Mouse (Mus musculus) layer of hippocampus, adult 8-10 months (tissue): ENCODE data around the gene Sp1. TPM values are rescaled to one million over a fixed set of nuclear protein-coding genes. Genes with fewer than 3 reads are reported as not detected.

ENCODE experiments used
- DNase-seq, 2 experiments: peaks; one replicate each; pipeline ENCODE4 v3.0.0; 2022; ENCODE audit warnings: low spot score in 2 of 2
- total RNA-seq, 4 experiments: library from RNA; stranded (reverse); gene quantifications; 2 replicates each; pipeline ENCODE4 v1.2.4; 2022

The Sp1 gene
- total RNA-seq, 4 experiments from 2014 or later, result 27.4 to 30.1 (median 28.8) TPM

DNA sequence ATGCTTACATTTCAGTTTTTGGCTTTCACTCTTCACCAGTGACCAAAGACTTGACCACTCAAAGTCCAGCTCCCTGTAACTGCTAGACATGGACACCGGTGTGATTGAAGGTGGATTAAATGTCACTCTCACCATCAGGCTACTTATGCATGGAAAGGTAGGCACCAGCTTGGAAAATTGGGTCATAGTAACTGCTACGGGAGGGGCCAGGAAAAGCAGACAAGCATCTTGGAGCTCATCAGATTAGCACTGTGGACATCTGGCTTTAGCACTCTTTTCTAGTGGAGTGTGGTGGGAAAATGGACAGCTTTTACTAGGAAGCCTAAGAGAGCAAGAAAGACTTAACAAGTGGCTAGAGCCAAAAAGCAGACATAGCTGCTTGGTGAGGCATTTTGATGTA is 67.3 kb downstream of the Sp1 start:
- DNase-seq, result no peak

DNA sequence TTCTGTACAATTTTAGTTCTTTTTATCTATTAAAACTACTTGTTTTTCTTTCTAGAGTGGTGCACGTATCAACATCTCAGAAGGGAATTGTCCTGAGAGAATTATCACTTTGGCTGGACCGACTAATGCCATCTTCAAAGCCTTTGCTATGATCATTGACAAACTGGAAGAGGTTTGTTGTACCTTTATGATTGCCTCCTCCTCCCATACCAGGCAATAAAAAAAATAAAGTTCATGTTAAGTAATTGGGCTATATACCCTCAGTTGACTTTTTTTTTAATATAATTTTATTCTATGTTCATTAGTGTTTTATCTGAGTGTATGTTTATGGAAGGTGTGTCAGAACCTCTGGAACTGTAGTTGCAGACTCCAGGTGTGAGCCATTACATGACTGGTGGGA is 68.6 kb downstream of the Sp1 start:
- no peak for DNase-seq

DNA sequence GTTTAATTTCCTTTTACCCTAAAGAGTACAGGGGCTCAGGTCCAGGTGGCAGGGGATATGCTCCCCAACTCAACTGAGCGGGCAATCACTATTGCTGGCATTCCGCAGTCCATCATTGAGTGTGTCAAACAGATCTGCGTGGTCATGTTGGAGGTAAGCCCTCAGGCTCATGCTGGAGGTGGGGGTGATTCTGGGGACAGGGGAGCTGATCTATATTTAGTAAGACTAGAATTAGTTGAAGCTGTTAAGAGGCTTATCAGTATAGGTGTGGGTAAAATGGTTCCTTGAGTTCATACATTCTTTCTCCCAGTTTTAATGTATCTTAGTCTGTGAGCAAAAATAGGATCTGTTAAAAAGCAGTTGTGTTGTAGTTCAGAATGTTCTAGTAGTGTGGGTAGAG is 77.2 kb downstream of the Sp1 start:
- no peak for DNase-seq

DNA sequence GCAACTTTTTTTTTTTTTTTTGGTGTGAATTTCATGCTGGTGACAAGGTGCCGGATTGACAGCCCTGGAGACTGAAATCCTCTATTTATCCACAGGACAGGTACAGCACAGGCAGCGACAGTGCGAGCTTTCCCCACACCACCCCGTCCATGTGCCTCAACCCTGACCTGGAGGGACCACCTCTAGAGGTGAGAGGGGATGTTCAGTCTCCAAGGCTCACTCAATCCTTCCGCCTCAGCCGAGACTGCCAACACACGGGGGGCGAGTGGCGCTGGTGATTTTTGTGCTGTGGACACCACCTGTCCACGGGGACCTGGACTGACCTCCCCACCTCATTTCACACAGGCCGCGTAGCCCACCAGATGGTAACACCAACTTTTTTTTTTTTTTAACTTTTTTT is 79.9 kb downstream of the Sp1 start:
- DNase-seq, result no peak

Other genes starting within 250 kb of the Sp1 start
- 10 to 100 TPM; 74.5 to 85.4 (median 79.0) TPM for gene Zfp740, start 202.9 kb upstream of the Sp1 start, total RNA-seq
- gene Csad, start 201.4 kb upstream of the Sp1 start, total RNA-seq, result 10 to 100 TPM; 32.4 to 41.6 (median 35.8) TPM
- gene Itgb7, start 174.2 kb upstream of the Sp1 start, total RNA-seq, result 1 to 10 TPM in 3 of 4 experiments, under 1 TPM in 1; 0.97 to 3.3 (median 1.7) TPM
- 10 to 100 TPM; 14.5 to 20.7 (median 16.5) TPM for gene Rarg, start 148.6 kb upstream of the Sp1 start, total RNA-seq
- gene Gm9918, start 135.6 kb upstream of the Sp1 start, total RNA-seq, result under 1 TPM in 1 of 4 experiments, not detected in 3; 0.16 TPM
- gene Mfsd5, start 126.7 kb upstream of the Sp1 start, total RNA-seq, result 10 to 100 TPM; 36.9 to 41.8 (median 38.5) TPM
- 1 to 10 TPM in 2 of 4 experiments, under 1 TPM in 2; 0.67 to 2.4 (median 1.1) TPM for gene Espl1, start 109.9 kb upstream of the Sp1 start, total RNA-seq
- 100 to 1,000 TPM; 400 to 493 (median 445) TPM for gene Pfdn5, start 80.0 kb upstream of the Sp1 start, total RNA-seq
- gene Myg1, start 74.4 kb upstream of the Sp1 start, total RNA-seq, result 10 to 100 TPM; 66.5 to 76.4 (median 71.6) TPM
- 10 to 100 TPM; 20.6 to 33.5 (median 24.7) TPM for gene Aaas, start 55.4 kb upstream of the Sp1 start, total RNA-seq
- under 1 TPM; 0.37 to 0.78 (median 0.59) TPM for gene Sp7, start 39.0 kb upstream of the Sp1 start, total RNA-seq
- 1 to 10 TPM in 2 of 4 experiments, under 1 TPM in 2; 0.40 to 2.0 (median 1.1) TPM for gene Amhr2, start 39.2 kb downstream of the Sp1 start, total RNA-seq
- gene Prr13, start 52.9 kb downstream of the Sp1 start, total RNA-seq, result 10 to 100 TPM; 34.4 to 49.3 (median 40.9) TPM
- 100 to 1,000 TPM; 489 to 507 (median 494) TPM for gene Pcbp2, start 64.4 kb downstream of the Sp1 start, total RNA-seq
- gene Gm10337, start 97.6 kb downstream of the Sp1 start, total RNA-seq, result not detected
- 10 to 100 TPM; 87.5 to 99.1 (median 96.9) TPM for gene Map3k12, start 110.9 kb downstream of the Sp1 start, total RNA-seq
- 10 to 100 TPM; 34.0 to 39.8 (median 36.6) TPM for gene Tarbp2, start 112.0 kb downstream of the Sp1 start, total RNA-seq
- 1 to 10 TPM; 3.0 to 6.2 (median 4.4) TPM for gene Npff, start 118.8 kb downstream of the Sp1 start, total RNA-seq
- under 1 TPM in 1 of 4 experiments, not detected in 3; 0.96 TPM for gene Gm28047, start 218.9 kb downstream of the Sp1 start, total RNA-seq
- 10 to 100 TPM; 44.2 to 55.6 (median 52.2) TPM for gene Atf7, start 219.3 kb downstream of the Sp1 start, total RNA-seq